28 mouse cellular contexts compared by ENCODE assay signal in the genomic region with DNA sequence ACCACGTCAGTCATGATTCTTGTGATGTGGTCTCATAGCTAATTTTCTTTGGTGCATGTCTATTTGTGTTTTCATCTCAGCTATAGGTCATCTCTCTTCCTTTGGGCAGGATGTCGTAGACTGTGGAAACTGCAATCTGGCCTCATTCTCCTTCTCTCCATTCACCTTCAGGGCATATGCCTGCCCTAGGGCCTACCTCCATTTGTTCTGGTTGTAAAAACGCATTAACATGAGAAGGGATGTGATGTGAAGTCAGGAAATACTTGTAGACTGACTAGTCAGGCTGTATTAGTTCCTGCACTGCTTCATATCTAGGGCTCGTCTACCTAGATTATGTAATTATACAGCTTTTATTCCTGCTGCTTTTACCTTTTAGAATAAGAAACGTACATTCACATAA.
"Had no signal": no experiment of that assay in that cellular context is flagged by ENCODE, and none has a peak within 500 bp of the region (broad histone marks: within the 10 kb centered on the region; RNA-seq: fewer than 3 reads in every experiment).

No protein-coding gene starts in this region.

- H3K9me3 ChIP-seq: heart, embryonic 13.5 days; heart, embryonic 15.5 days; hindbrain, embryonic 12.5 days; intestine, embryonic 15.5 days; limb, embryonic 13.5 days; limb, embryonic 15.5 days; liver, embryonic 13.5 days had no signal

- H3K4me3 ChIP-seq: gastrocnemius, adult 2 months; heart, adult 2 months; heart, embryonic 13.5 days; heart, embryonic 15.5 days; hindbrain, embryonic 12.5 days; intestine, embryonic 15.5 days; limb, embryonic 13.5 days; limb, embryonic 15.5 days; liver, embryonic 13.5 days had no signal

- H3K27ac ChIP-seq: gastrocnemius, adult 2 months; heart, adult 2 months; heart, embryonic 13.5 days; heart, embryonic 15.5 days; hindbrain, embryonic 12.5 days; hindbrain, embryonic 14.5 days; intestine, embryonic 15.5 days; limb, embryonic 13.5 days; limb, embryonic 15.5 days; liver, embryonic 13.5 days had no signal

- ATAC-seq: hindbrain, embryonic 16.5 days; inflammation-experienced regulatory T-cells, adult 6 months; intestine, embryonic 15.5 days; intestine, postnatal 0 days had no signal

- H3K4me2 ChIP-seq: heart, embryonic 11.5 days; heart, embryonic 13.5 days; heart, embryonic 15.5 days; hindbrain, embryonic 12.5 days; hindbrain, embryonic 14.5 days; intestine, embryonic 15.5 days; limb, embryonic 13.5 days; limb, embryonic 15.5 days; liver, embryonic 11.5 days; liver, embryonic 13.5 days had no signal

- H3K9ac ChIP-seq: heart, embryonic 13.5 days; heart, embryonic 15.5 days; hindbrain, embryonic 12.5 days; hindbrain, embryonic 14.5 days; intestine, embryonic 15.5 days; limb, embryonic 13.5 days; limb, embryonic 15.5 days; liver, embryonic 13.5 days had no signal

- H3K36me3 ChIP-seq: heart, embryonic 13.5 days; heart, embryonic 15.5 days; hindbrain, embryonic 12.5 days; intestine, embryonic 15.5 days; limb, embryonic 13.5 days; limb, embryonic 15.5 days; liver, embryonic 13.5 days had no signal

- DNase-seq: gastrocnemius, adult 2 months; gastrocnemius, postnatal 14 days; gastrocnemius, postnatal 36 days; heart, adult 11 months; heart, adult 2 months; heart, postnatal 14 days; heart, postnatal 36 days; kidney, adult 18-20 months; kidney, adult 8-10 months; kidney, postnatal 10 days; kidney, postnatal 25 days; kidney, postnatal 4 days; layer of hippocampus, adult 9-11 months; layer of hippocampus, postnatal 36 days; left cerebral cortex, postnatal 4 days; liver, embryonic 13.5 days had no signal

- H3K4me1 ChIP-seq: heart, embryonic 13.5 days; heart, embryonic 15.5 days; hindbrain, embryonic 12.5 days; intestine, embryonic 15.5 days; limb, embryonic 13.5 days; limb, embryonic 15.5 days; liver, embryonic 13.5 days had no signal

- H3K27me3 ChIP-seq: heart, embryonic 13.5 days; heart, embryonic 15.5 days; hindbrain, embryonic 12.5 days; intestine, embryonic 15.5 days; limb, embryonic 13.5 days; limb, embryonic 15.5 days; liver, embryonic 13.5 days had no signal
